Mouse (Mus musculus) kidney, adult 2 months (tissue): Measurements from ENCODE around the gene Ccnt2.

ENCODE experiments used
- CTCF ChIP-seq: fragments of 200-500 bp; conservative IDR thresholded peaks from 2 replicates; pipeline ENCODE4 v1.5.1; 2011; ENCODE audit warnings: low read depth, mild to moderate bottlenecking, control low read depth, low read length, moderate library complexity, mixed read lengths; ENCODE audit not compliant: insufficient read depth, insufficient read length
- POLR2A ChIP-seq: fragments of 200-500 bp; IDR thresholded peaks from one replicate; pipeline ENCODE4 v1.6.1; 2011; ENCODE audit warnings: low read depth, low read length, control low read depth

GRCm38 (mm10) chr1:127774501-127774880 is 527 bp downstream of the Ccnt2 start:
- TF ChIP-seq CTCF = no peak
- TF ChIP-seq POLR2A = no peak
